Mouse (Mus musculus) frontal cortex, adult (tissue): ENCODE measurements at regions not wholly inside any gene's neighbourhood (a gene's known extent, or its start where the extent isn't known, plus 50 kb on each side); places are given as distances from the start of the nearest gene placed in this dataset.

Source experiments
- ATAC-seq: cut with Nextera tagmentation; 2 replicates; pipeline ENCODE4 v1.9.2; 2017; ENCODE audit warnings: mild to moderate bottlenecking, moderate library complexity, mixed read lengths; ENCODE audit not compliant: low TSS enrichment

GRCm38 (mm10) chr14:61665815-61666214 is 58.6 kb downstream of the Kcnrg start:
- no peak for ATAC-seq

- no peak for ATAC-seq
Measured at GRCm38 (mm10) chr14:61673184-61673583, 65.9 kb downstream of the Kcnrg start.

- ATAC-seq = no peak
Measured at GRCm38 (mm10) chr14:61678107-61678506, 70.8 kb downstream of the Kcnrg start.

GRCm38 (mm10) chr14:61680818-61681707 is 73.8 kb downstream of the Kcnrg start:
- ATAC-seq = peak; percentile 53

- ATAC-seq = peak; percentile 14
Measured at GRCm38 (mm10) chr14:61681708-61682701, 74.7 kb downstream of the Kcnrg start.

- ATAC-seq = peak; percentile 51
Measured at GRCm38 (mm10) chr14:61682721-61683355, 75.6 kb downstream of the Kcnrg start.

GRCm38 (mm10) chr14:61683356-61683740 is 76.1 kb downstream of the Kcnrg start:
- no peak for ATAC-seq

- ATAC-seq = no peak
Measured at GRCm38 (mm10) chr14:61683791-61684411, 76.6 kb downstream of the Kcnrg start.

- no peak for ATAC-seq
Measured at GRCm38 (mm10) chr14:61684473-61685230, 77.4 kb downstream of the Kcnrg start.

- ATAC-seq = no peak
Measured at GRCm38 (mm10) chr14:61685231-61685800, 78.1 kb downstream of the Kcnrg start.

GRCm38 (mm10) chr14:61686101-61686691 is 78.9 kb downstream of the Kcnrg start:
- ATAC-seq = no peak

DNA sequence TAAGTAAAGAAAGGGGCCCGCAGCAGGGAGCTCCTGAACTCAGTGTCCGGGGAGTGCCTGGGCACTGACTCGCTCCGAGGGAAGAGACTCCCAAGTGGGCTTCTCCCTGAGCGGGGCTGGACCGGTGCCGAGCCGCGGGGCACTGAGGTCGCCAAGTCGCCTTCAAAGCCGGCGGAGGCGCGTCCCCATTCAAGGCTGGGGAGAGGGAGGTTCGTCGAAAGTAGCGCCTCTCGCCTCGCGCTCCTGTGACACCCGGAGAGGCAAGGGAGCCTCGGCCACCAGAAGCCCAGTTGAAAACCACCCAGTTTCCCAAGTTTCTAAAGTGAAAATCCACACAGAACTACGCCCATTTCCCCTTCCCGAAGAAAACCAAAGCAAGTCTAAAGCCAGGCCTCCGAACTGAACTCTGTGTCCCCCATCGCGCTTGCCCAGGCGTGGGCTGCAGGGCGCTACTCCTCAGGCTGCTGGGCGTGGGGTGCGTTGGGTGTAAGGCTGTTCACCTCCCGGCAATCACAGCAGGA is 79.6 kb downstream of the Kcnrg start:
- ATAC-seq = no peak

- no peak for ATAC-seq
Measured at GRCm38 (mm10) chr14:61687346-61688012, 80.2 kb downstream of the Kcnrg start.

DNA sequence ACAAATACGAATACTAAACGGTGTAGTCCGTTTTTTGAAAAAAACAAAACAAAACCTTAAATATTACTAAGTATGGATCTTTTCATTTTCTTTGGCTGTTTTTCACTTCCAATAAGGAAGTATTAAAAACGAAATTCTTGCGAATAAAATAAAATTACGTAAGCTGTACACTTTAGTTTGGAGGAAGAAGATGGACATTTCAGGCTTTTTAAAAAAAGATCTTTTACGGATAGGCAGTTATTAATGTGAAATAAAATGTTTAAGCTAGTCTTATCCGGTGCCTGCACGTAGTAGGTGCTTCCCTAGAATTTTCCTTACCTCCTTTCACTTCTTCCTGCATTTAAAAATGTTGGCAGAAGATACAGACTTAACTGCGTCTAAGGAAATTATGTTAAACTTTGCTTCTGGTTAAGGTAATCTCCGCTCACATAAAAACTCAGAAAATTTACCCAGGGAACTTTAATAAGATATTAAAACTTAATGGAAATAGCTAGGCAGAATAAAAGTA is 80.8 kb downstream of the Kcnrg start:
- ATAC-seq = no peak

DNA sequence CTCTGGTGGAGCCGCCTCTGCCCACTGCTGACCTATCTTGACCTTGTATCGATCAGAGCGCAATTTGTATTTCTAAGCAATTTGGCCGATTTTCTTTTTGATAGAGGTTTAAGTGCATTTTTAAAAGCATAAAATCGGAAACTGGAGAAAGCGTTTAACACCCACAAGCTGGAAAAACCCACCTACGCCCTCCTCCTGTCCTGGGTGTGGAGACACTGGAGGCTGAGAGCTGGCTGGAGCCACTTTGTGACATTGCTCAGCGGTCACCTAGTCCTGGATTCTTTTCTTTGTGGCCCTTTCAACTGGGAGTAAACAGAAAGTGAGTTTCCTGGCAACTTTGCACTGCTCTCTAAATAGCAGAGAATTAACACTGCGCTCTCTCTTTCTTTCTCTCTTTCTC is 81.4 kb downstream of the Kcnrg start:
- no peak for ATAC-seq

GRCm38 (mm10) chr14:61689281-61689680 is 82.0 kb downstream of the Kcnrg start:
- ATAC-seq = no peak

DNA sequence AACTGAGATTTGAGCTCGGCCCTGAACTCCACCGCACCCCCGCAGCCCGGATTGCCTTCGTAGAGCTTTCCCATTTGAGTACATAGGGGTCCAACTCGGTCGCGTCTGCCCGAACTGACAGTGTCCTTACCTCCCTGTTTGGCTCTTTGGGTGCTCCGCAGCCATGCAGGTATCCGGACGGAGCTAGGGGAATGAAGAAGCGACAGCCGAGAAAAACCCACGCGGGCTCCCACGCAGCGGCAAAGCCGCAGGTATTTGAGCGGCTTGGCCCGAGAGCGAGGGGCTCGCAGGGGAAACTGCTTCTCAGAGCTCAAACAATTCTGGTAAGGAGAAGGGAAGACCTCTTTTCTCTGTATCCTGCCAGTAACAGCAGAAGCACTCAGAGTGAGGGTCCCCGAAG is 82.5 kb downstream of the Kcnrg start:
- no peak for ATAC-seq

- no peak for ATAC-seq
Measured at GRCm38 (mm10) chr14:61691785-61692372, 84.6 kb downstream of the Kcnrg start.

- ATAC-seq = no peak
Measured at GRCm38 (mm10) chr14:61694796-61695195, 87.5 kb downstream of the Kcnrg start.
